Mouse (Mus musculus): Measurements from ENCODE around the gene Dnah6. TPM values are rescaled to one million over a fixed set of nuclear protein-coding genes. Genes with fewer than 3 reads are reported as not detected.

Gene Dnah6
- polyA plus RNA-seq, 1 experiment = 9.9 TPM

DNA sequence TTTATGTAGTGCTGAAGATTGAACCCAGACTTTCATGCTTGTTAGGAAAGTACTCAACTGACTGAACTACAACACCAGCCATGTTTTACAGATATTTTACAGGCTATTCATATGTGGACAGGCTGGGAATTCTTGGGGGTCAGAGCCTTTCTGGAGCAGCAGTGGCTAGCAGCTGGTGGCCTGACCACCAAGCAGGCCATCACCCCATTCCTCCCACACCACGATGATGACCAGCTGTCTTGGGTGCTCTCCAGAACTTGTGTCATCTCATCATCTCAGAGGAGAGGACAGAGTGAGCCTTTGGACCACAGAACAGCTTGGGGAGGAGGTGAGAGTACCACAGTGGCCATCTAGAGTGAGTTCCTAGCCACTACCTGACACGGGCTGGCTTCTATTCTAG lies 244.6 kb downstream of the Dnah6 start:
- TF ChIP-seq CTCF (IDR thresholded peaks at IDR 0.05; ENCODE audit: control insufficient read depth, insufficient read depth, insufficient replicate concordance, low read depth, low read length) (no peak), POLR2A (IDR thresholded peaks at IDR 0.05; ENCODE audit: control insufficient read depth, low read depth, low read length) (no peak)
- Histone ChIP-seq H3K27me3 (ENCODE audit: control insufficient read depth, insufficient read depth, low read length) (no peaks in the 10 kb centered on the region), H3K36me3 (ENCODE audit: control insufficient read depth, insufficient read depth, low read length) (no peaks in the 10 kb centered on the region), H3K27ac (ENCODE audit: control insufficient read depth, insufficient read depth, low read depth, low read length) (no peak overlapping the region), H3K4me1 (ENCODE audit: control insufficient read depth, insufficient read depth, low read length) (no peaks in the 10 kb centered on the region), H3K4me3 (ENCODE audit: control insufficient read depth, low read depth, low read length) (no peak overlapping the region)

DNA sequence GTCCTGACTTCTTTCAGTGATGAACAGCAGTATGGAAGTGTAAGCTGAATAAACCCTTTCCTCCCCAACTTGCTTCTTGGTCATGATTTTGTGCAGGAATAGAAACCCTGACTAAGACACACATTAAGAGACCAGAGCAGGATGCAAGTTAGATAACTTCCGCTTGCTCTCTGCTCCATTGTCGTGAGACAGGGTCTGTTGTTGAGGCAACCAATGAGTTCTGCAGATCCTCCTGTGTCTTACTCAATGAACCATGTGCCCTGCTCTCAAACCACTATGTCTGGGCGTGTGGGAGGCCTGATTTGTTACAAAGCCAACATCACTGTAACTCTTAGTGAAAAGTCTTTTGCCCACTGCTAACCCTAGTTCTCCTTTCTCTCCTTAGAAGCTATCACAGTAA lies 250.4 kb downstream of the Dnah6 start:
- no peak overlapping the region for H3K4me3 ChIP-seq (ENCODE audit: control insufficient read depth, low read depth, low read length)
- no peaks in the 10 kb centered on the region for H3K27me3 ChIP-seq (ENCODE audit: control insufficient read depth, insufficient read depth, low read length)
- TF ChIP-seq POLR2A (IDR thresholded peaks at IDR 0.05; ENCODE audit: control insufficient read depth, low read depth, low read length) = no peak
- no peak for TF ChIP-seq CTCF (IDR thresholded peaks at IDR 0.05; ENCODE audit: control insufficient read depth, insufficient read depth, insufficient replicate concordance, low read depth, low read length)
- H3K4me1 ChIP-seq (ENCODE audit: control insufficient read depth, insufficient read depth, low read length) = no peaks in the 10 kb centered on the region
- H3K36me3 ChIP-seq (ENCODE audit: control insufficient read depth, insufficient read depth, low read length) = no peaks in the 10 kb centered on the region
- H3K27ac ChIP-seq (ENCODE audit: control insufficient read depth, insufficient read depth, low read depth, low read length) = no peak overlapping the region

DNA sequence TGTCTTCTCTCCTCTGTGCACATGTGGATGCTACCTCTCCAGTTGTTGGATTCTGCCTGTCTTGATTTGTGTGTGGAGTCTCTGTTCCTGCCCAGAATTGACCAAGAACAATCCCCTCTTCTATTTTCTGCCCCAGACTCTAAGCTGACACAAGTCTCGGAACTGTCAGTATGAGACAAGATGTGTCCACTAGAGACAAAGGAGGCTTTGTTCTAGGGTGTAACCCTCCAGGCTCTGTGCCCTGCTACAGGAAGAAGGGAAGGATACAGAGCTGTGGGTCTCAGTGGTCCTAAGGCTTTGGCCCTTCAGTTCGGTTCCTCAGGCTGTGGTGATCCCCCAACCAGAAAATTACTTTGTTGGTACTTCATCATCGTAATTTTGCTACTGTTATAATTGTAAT lies 251.7 kb downstream of the Dnah6 start:
- H3K27ac ChIP-seq (ENCODE audit: control insufficient read depth, insufficient read depth, low read depth, low read length) = no peak overlapping the region
- H3K27me3 ChIP-seq (ENCODE audit: control insufficient read depth, insufficient read depth, low read length) = no peaks in the 10 kb centered on the region
- no peaks in the 10 kb centered on the region for H3K4me1 ChIP-seq (ENCODE audit: control insufficient read depth, insufficient read depth, low read length)
- TF ChIP-seq CTCF (IDR thresholded peaks at IDR 0.05; ENCODE audit: control insufficient read depth, insufficient read depth, insufficient replicate concordance, low read depth, low read length) (no peak), POLR2A (IDR thresholded peaks at IDR 0.05; ENCODE audit: control insufficient read depth, low read depth, low read length) (no peak)
- H3K4me3 ChIP-seq (ENCODE audit: control insufficient read depth, low read depth, low read length) = no peak overlapping the region
- H3K36me3 ChIP-seq (ENCODE audit: control insufficient read depth, insufficient read depth, low read length) = no peaks in the 10 kb centered on the region

Other genes with a start within 250 kb of the Dnah6 start
- gene Suclg1, start 26.7 kb upstream of the Dnah6 start, polyA plus RNA-seq (2012; rRNA removed) = 112 and 129 TPM in 2 replicates
- gene 4931417E11Rik, start 248.0 kb upstream of the Dnah6 start, polyA plus RNA-seq (2012; rRNA removed) = 134 and 149 TPM in 2 replicates

Data from testis, adult 2 months (tissue).